Mouse (Mus musculus): ENCODE data around the gene Pde6g. TPM values are rescaled to one million over a fixed set of nuclear protein-coding genes. Genes with fewer than 3 reads are reported as not detected.
A peak's percentile ranks its signal among the peaks of the same experiment; 100 is the strongest.

Gene Pde6g
- polyA plus RNA-seq, 1 experiment from 2014 or later, result 0.15 TPM

- TF ChIP-seq EP300 (optimal IDR thresholded peaks at IDR 0.05), result no peak
- TF ChIP-seq CTCF (IDR thresholded peaks at IDR 0.05; ENCODE audit: low read depth), result no peak
- H3K9ac ChIP-seq (ENCODE audit: low read length), result no peak overlapping the region
- H3K4me1 ChIP-seq (replicated peaks; ENCODE audit: control insufficient read depth, insufficient read depth), result 0 out of 2 replicates have a peak, but pooled peaks cover 2% of the 10 kb centered on the region
- no peaks in the 10 kb centered on the region for H3K9me3 ChIP-seq (ENCODE audit: control insufficient read depth, low read length)
- H3K4me2 ChIP-seq (replicated peaks; ENCODE audit: low read depth), result no peak overlapping the region
- no peak overlapping the region for H3K4me3 ChIP-seq (ENCODE audit: low read depth, low read length)
- peaks cover 16% of the 10 kb centered on the region for H3K36me3 ChIP-seq (ENCODE audit: control insufficient read depth, insufficient read depth, low read length)
- ATAC-seq (ENCODE audit: low FRiP score, low TSS enrichment) (peak; percentile 36), DNase-seq (ENCODE audit: low spot score) (peak; percentile 56)
- H3K27ac ChIP-seq (replicated peaks), result peak overlapping the region; percentile 49; the same call in 1 of the 2 replicates
- H3K27me3 ChIP-seq (ENCODE audit: control insufficient read depth, insufficient read depth, low read length), result no peaks in the 10 kb centered on the region
- WGBS, result 85% methylated on average over 12 of the region's 12 CpGs
Observed at GRCm38 (mm10) chr11:120498226-120498625, 44.9 kb upstream of the Pde6g start.

GRCm38 (mm10) chr11:120497436-120497835, 44.1 kb upstream of the Pde6g start:
- Histone ChIP-seq H3K36me3 (ENCODE audit: control insufficient read depth, insufficient read depth, low read length) (peaks cover 16% of the 10 kb centered on the region), H3K27me3 (ENCODE audit: control insufficient read depth, insufficient read depth, low read length) (no peaks in the 10 kb centered on the region), H3K4me3 (ENCODE audit: low read depth, low read length) (no peak overlapping the region), H3K9me3 (ENCODE audit: control insufficient read depth, low read length) (no peaks in the 10 kb centered on the region), H3K4me1 (replicated peaks; ENCODE audit: control insufficient read depth, insufficient read depth) (peaks cover 5% of the 10 kb centered on the region; the same call in 1 of the 2 replicates), H3K27ac (replicated peaks) (no peak overlapping the region), H3K9ac (ENCODE audit: low read length) (no peak overlapping the region), H3K4me2 (replicated peaks; ENCODE audit: low read depth) (no peak overlapping the region)
- ATAC-seq (ENCODE audit: low FRiP score, low TSS enrichment), result no peak
- WGBS, result 97% methylated on average over 3 of the region's 3 CpGs
- TF ChIP-seq CTCF (IDR thresholded peaks at IDR 0.05; ENCODE audit: low read depth) (no peak), EP300 (optimal IDR thresholded peaks at IDR 0.05) (no peak)
- DNase-seq (ENCODE audit: low spot score), result no peak

GRCm38 (mm10) chr11:120493911-120494310, 40.6 kb upstream of the Pde6g start:
- no peak for TF ChIP-seq EP300 (optimal IDR thresholded peaks at IDR 0.05)
- TF ChIP-seq CTCF (IDR thresholded peaks at IDR 0.05; ENCODE audit: low read depth), result no peak
- DNase-seq (ENCODE audit: low spot score) (no peak), ATAC-seq (ENCODE audit: low FRiP score, low TSS enrichment) (no peak)
- WGBS, result 76% methylated on average over 3 of the region's 3 CpGs
- H3K27me3 ChIP-seq (ENCODE audit: control insufficient read depth, insufficient read depth, low read length), result no peaks in the 10 kb centered on the region
- H3K27ac ChIP-seq (replicated peaks), result no peak overlapping the region
- no peak overlapping the region for H3K9ac ChIP-seq (ENCODE audit: low read length)
- peak overlapping the region; percentile 91; the same call in 1 of the 2 replicates for H3K4me2 ChIP-seq (replicated peaks; ENCODE audit: low read depth)
- H3K9me3 ChIP-seq (ENCODE audit: control insufficient read depth, low read length), result no peaks in the 10 kb centered on the region
- H3K4me1 ChIP-seq (replicated peaks; ENCODE audit: control insufficient read depth, insufficient read depth), result peaks cover 14% of the 10 kb centered on the region
- H3K36me3 ChIP-seq (ENCODE audit: control insufficient read depth, insufficient read depth, low read length), result peaks cover 16% of the 10 kb centered on the region
- no peak overlapping the region for H3K4me3 ChIP-seq (ENCODE audit: low read depth, low read length)

- 39% methylated on average over 3 of the region's 3 CpGs for WGBS
- no peaks in the 10 kb centered on the region for H3K27me3 ChIP-seq (ENCODE audit: control insufficient read depth, insufficient read depth, low read length)
- H3K9ac ChIP-seq (ENCODE audit: low read length), result peak overlapping the region; percentile 82
- peak overlapping the region; percentile 91 for H3K4me2 ChIP-seq (replicated peaks; ENCODE audit: low read depth)
- TF ChIP-seq CTCF (IDR thresholded peaks at IDR 0.05; ENCODE audit: low read depth) (no peak), EP300 (optimal IDR thresholded peaks at IDR 0.05) (no peak)
- peaks cover 14% of the 10 kb centered on the region for H3K4me1 ChIP-seq (replicated peaks; ENCODE audit: control insufficient read depth, insufficient read depth)
- no peaks in the 10 kb centered on the region for H3K9me3 ChIP-seq (ENCODE audit: control insufficient read depth, low read length)
- DNase-seq (ENCODE audit: low spot score), result peak; percentile 46
- peak overlapping the region; percentile 93 for H3K4me3 ChIP-seq (ENCODE audit: low read depth, low read length)
- H3K36me3 ChIP-seq (ENCODE audit: control insufficient read depth, insufficient read depth, low read length), result peaks cover 18% of the 10 kb centered on the region
- peak overlapping the region; percentile 92; the same call in 1 of the 2 replicates for H3K27ac ChIP-seq (replicated peaks)
- ATAC-seq (ENCODE audit: low FRiP score, low TSS enrichment), result no peak
Observed at GRCm38 (mm10) chr11:120493351-120493750, 40.1 kb upstream of the Pde6g start.

- peak overlapping the region; percentile 91 for H3K4me2 ChIP-seq (replicated peaks; ENCODE audit: low read depth)
- no peaks in the 10 kb centered on the region for H3K9me3 ChIP-seq (ENCODE audit: control insufficient read depth, low read length)
- TF ChIP-seq CTCF (IDR thresholded peaks at IDR 0.05; ENCODE audit: low read depth) (no peak), EP300 (optimal IDR thresholded peaks at IDR 0.05) (no peak)
- peak overlapping the region; percentile 92 for H3K27ac ChIP-seq (replicated peaks)
- no peaks in the 10 kb centered on the region for H3K27me3 ChIP-seq (ENCODE audit: control insufficient read depth, insufficient read depth, low read length)
- no peak for DNase-seq (ENCODE audit: low spot score)
- peaks cover 14% of the 10 kb centered on the region for H3K4me1 ChIP-seq (replicated peaks; ENCODE audit: control insufficient read depth, insufficient read depth)
- peak overlapping the region; percentile 93 for H3K4me3 ChIP-seq (ENCODE audit: low read depth, low read length)
- peak overlapping the region; percentile 82 for H3K9ac ChIP-seq (ENCODE audit: low read length)
- WGBS, result 24% methylated on average over 3 of the region's 3 CpGs
- H3K36me3 ChIP-seq (ENCODE audit: control insufficient read depth, insufficient read depth, low read length), result peaks cover 20% of the 10 kb centered on the region
- ATAC-seq (ENCODE audit: low FRiP score, low TSS enrichment), result no peak
Observed at GRCm38 (mm10) chr11:120492878-120493203, 39.5 kb upstream of the Pde6g start.

DNA sequence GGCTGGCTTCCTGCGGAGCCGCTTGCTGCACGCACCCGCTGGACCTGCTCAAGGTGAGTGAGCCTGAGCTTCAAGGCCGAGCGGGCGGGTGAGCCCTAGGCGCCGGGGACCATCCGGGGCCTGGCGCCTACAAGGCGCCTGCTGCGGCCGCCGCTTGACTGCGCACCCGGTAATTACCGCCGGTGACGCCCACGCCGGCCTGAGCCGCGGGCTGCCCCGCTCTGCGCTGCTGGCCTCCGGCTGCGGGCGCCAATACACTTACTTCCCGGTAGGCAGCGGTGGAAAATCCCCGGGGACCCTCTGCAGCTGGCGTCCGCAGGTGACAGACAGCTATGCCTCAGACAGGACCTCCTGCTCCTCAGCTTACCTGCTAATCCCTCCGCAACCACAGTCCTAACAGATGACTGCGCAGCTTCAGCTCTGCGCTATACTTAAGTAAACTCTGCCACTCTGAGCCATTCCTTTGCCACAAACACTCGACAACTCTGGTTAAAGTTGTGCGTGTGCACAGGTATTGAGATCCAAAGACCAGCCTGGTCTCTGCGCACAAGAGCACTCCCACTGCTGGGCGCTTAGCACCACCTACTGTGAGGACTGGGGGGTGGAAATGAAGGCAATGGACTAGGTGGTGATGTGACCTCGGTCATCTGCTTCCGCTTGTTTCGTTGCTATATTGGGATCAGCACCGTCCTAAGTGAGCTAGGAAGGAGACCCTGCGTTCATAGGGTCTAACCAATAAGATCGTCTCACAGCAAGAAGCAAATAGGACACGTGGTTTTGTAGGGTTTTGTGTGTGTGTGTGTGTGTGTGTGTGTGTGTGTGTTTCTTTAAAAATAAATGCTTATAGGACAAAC, 39.0 kb upstream of the Pde6g start:
- Histone ChIP-seq H3K27ac (replicated peaks) (peak overlapping the region; percentile 92), H3K4me2 (replicated peaks; ENCODE audit: low read depth) (peak overlapping the region; percentile 91), H3K4me3 (ENCODE audit: low read depth, low read length) (peak overlapping the region; percentile 93), H3K4me1 (replicated peaks; ENCODE audit: control insufficient read depth, insufficient read depth) (peaks cover 14% of the 10 kb centered on the region), H3K9ac (ENCODE audit: low read length) (peak overlapping the region; percentile 82), H3K9me3 (ENCODE audit: control insufficient read depth, low read length) (no peaks in the 10 kb centered on the region), H3K36me3 (ENCODE audit: control insufficient read depth, insufficient read depth, low read length) (peaks cover 24% of the 10 kb centered on the region), H3K27me3 (ENCODE audit: control insufficient read depth, insufficient read depth, low read length) (no peaks in the 10 kb centered on the region)
- peak; percentile 11; the same call in 1 of the 2 replicates for ATAC-seq (ENCODE audit: low FRiP score, low TSS enrichment)
- peak; percentile 72 for DNase-seq (ENCODE audit: low spot score)
- TF ChIP-seq EP300 (optimal IDR thresholded peaks at IDR 0.05), result no peak
- peak; percentile 63 for TF ChIP-seq CTCF (IDR thresholded peaks at IDR 0.05; ENCODE audit: low read depth)
- under 1% methylated on average over 44 of the region's 48 CpGs for WGBS
